Mouse (Mus musculus): ENCODE data around the gene Nudt16l1. TPM values are rescaled to one million over a fixed set of nuclear protein-coding genes. Genes with fewer than 3 reads are reported as not detected.
A peak's percentile ranks its signal among the peaks of the same experiment; 100 is the strongest.

The Nudt16l1 gene
- total RNA-seq (2014; fragmentation: Nextera tagmentation), result 21.7 and 23.1 TPM in 2 replicates
- total RNA-seq (2017), result 20.5 and 21.6 TPM in 2 replicates
- 37.8 and 42.9 TPM in 2 replicates for polyA plus RNA-seq (2012)

GRCm38 (mm10) chr16:4938461-4938860 is at the start of gene Nudt16l1:
Gene Nudt16l1, plus strand, starts transcription at chr16:4938761.
- no peaks in the 10 kb centered on the region for H3K27me3 ChIP-seq (ENCODE audit: insufficient read depth, low read length)
- peaks cover 90% of the 10 kb centered on the region for H3K36me3 ChIP-seq (replicated peaks)
- no peak for DNase-seq (ENCODE audit: low spot score)
- TF ChIP-seq TAL1 (conservative IDR thresholded peaks at IDR 0.05; ENCODE audit: low read depth, low read length), result no peak
- TF ChIP-seq GATA2 (IDR thresholded peaks at IDR 0.05; ENCODE audit: borderline replicate concordance, low read depth, low read length), result no peak
- no peak for TF ChIP-seq CTCF (IDR thresholded peaks at IDR 0.05; ENCODE audit: low read depth, low read length)
- TF ChIP-seq GATA1 (IDR thresholded peaks at IDR 0.05; ENCODE audit: borderline replicate concordance, low read length), result no peak
- TF ChIP-seq POLR2AphosphoS5 (IDR thresholded peaks at IDR 0.05; ENCODE audit: insufficient replicate concordance, low read depth, low read length), result no peak
- peaks cover 28% of the 10 kb centered on the region for H3K4me1 ChIP-seq (ENCODE audit: insufficient read depth, low read depth, low read length)
- ATAC-seq (ENCODE audit: extremely low read depth, insufficient number of reproducible peaks, low FRiP score, poor library complexity, severe bottlenecking), result no peak
- H3K4me3 ChIP-seq (ENCODE audit: low read depth, low read length), result peak within 1 kb of the TSS; percentile 96
- H3K9me3 ChIP-seq (replicated peaks), result peaks cover 4% of the 10 kb centered on the region; the same call in 1 of the 2 replicates

- Histone ChIP-seq H3K4me3 (ENCODE audit: low read depth, low read length) (no peak overlapping the region), H3K27me3 (ENCODE audit: insufficient read depth, low read length) (no peaks in the 10 kb centered on the region), H3K36me3 (replicated peaks) (peaks cover 42% of the 10 kb centered on the region), H3K4me1 (ENCODE audit: insufficient read depth, low read depth, low read length) (peaks cover 31% of the 10 kb centered on the region), H3K9me3 (replicated peaks) (no peaks in the 10 kb centered on the region)
- ATAC-seq (ENCODE audit: extremely low read depth, insufficient number of reproducible peaks, low FRiP score, poor library complexity, severe bottlenecking) (no peak), DNase-seq (ENCODE audit: low spot score) (no peak)
- no peak for TF ChIP-seq GATA2 (IDR thresholded peaks at IDR 0.05; ENCODE audit: borderline replicate concordance, low read depth, low read length)
- no peak for TF ChIP-seq POLR2AphosphoS5 (IDR thresholded peaks at IDR 0.05; ENCODE audit: insufficient replicate concordance, low read depth, low read length)
- TF ChIP-seq CTCF (IDR thresholded peaks at IDR 0.05; ENCODE audit: low read depth, low read length), result no peak
Measured at GRCm38 (mm10) chr16:4890201-4890709, 48.3 kb upstream of the Nudt16l1 start.

- DNase-seq (ENCODE audit: low spot score) (no peak), ATAC-seq (ENCODE audit: extremely low read depth, insufficient number of reproducible peaks, low FRiP score, poor library complexity, severe bottlenecking) (no peak)
- Histone ChIP-seq H3K4me1 (ENCODE audit: insufficient read depth, low read depth, low read length) (peaks cover 35% of the 10 kb centered on the region), H3K27me3 (ENCODE audit: insufficient read depth, low read length) (no peaks in the 10 kb centered on the region), H3K9me3 (replicated peaks) (no peaks in the 10 kb centered on the region), H3K4me3 (ENCODE audit: low read depth, low read length) (no peak overlapping the region), H3K36me3 (replicated peaks) (peaks cover 43% of the 10 kb centered on the region)
- TF ChIP-seq TAL1 (conservative IDR thresholded peaks at IDR 0.05; ENCODE audit: low read depth, low read length) (no peak), GATA1 (IDR thresholded peaks at IDR 0.05; ENCODE audit: borderline replicate concordance, low read length) (no peak), CTCF (IDR thresholded peaks at IDR 0.05; ENCODE audit: low read depth, low read length) (no peak), GATA2 (IDR thresholded peaks at IDR 0.05; ENCODE audit: borderline replicate concordance, low read depth, low read length) (no peak), POLR2AphosphoS5 (IDR thresholded peaks at IDR 0.05; ENCODE audit: insufficient replicate concordance, low read depth, low read length) (no peak)
Measured at GRCm38 (mm10) chr16:4892171-4892570, 46.4 kb upstream of the Nudt16l1 start.

- TF ChIP-seq GATA2 (IDR thresholded peaks at IDR 0.05; ENCODE audit: borderline replicate concordance, low read depth, low read length), result no peak
- no peak for TF ChIP-seq TAL1 (conservative IDR thresholded peaks at IDR 0.05; ENCODE audit: low read depth, low read length)
- no peak for TF ChIP-seq GATA1 (IDR thresholded peaks at IDR 0.05; ENCODE audit: borderline replicate concordance, low read length)
- no peak for TF ChIP-seq CTCF (IDR thresholded peaks at IDR 0.05; ENCODE audit: low read depth, low read length)
- TF ChIP-seq POLR2AphosphoS5 (IDR thresholded peaks at IDR 0.05; ENCODE audit: insufficient replicate concordance, low read depth, low read length), result no peak
- peaks cover 45% of the 10 kb centered on the region for H3K36me3 ChIP-seq (replicated peaks)
- DNase-seq (ENCODE audit: low spot score), result no peak
- peaks cover 34% of the 10 kb centered on the region for H3K4me1 ChIP-seq (ENCODE audit: insufficient read depth, low read depth, low read length)
- H3K4me3 ChIP-seq (ENCODE audit: low read depth, low read length), result no peak overlapping the region
- no peaks in the 10 kb centered on the region for H3K9me3 ChIP-seq (replicated peaks)
- ATAC-seq (ENCODE audit: extremely low read depth, insufficient number of reproducible peaks, low FRiP score, poor library complexity, severe bottlenecking), result no peak
- H3K27me3 ChIP-seq (ENCODE audit: insufficient read depth, low read length), result no peaks in the 10 kb centered on the region
Measured at GRCm38 (mm10) chr16:4894201-4894908, 44.2 kb upstream of the Nudt16l1 start.

GRCm38 (mm10) chr16:4896249-4897027 is 42.1 kb upstream of the Nudt16l1 start:
- peak; percentile 35 for DNase-seq (ENCODE audit: low spot score)
- Histone ChIP-seq H3K4me3 (ENCODE audit: low read depth, low read length) (no peak overlapping the region), H3K27me3 (ENCODE audit: insufficient read depth, low read length) (no peaks in the 10 kb centered on the region), H3K9me3 (replicated peaks) (no peaks in the 10 kb centered on the region), H3K36me3 (replicated peaks) (peaks cover 32% of the 10 kb centered on the region), H3K4me1 (ENCODE audit: insufficient read depth, low read depth, low read length) (peaks cover 34% of the 10 kb centered on the region)
- ATAC-seq (ENCODE audit: extremely low read depth, insufficient number of reproducible peaks, low FRiP score, poor library complexity, severe bottlenecking), result peak; percentile 75
- TF ChIP-seq TAL1 (conservative IDR thresholded peaks at IDR 0.05; ENCODE audit: low read depth, low read length) (peak; percentile 49), GATA1 (IDR thresholded peaks at IDR 0.05; ENCODE audit: borderline replicate concordance, low read length) (no peak), GATA2 (IDR thresholded peaks at IDR 0.05; ENCODE audit: borderline replicate concordance, low read depth, low read length) (no peak)

- H3K36me3 ChIP-seq (replicated peaks), result peaks cover 29% of the 10 kb centered on the region
- TF ChIP-seq CTCF (IDR thresholded peaks at IDR 0.05; ENCODE audit: low read depth, low read length) (no peak), TAL1 (conservative IDR thresholded peaks at IDR 0.05; ENCODE audit: low read depth, low read length) (no peak), GATA1 (IDR thresholded peaks at IDR 0.05; ENCODE audit: borderline replicate concordance, low read length) (no peak), POLR2AphosphoS5 (IDR thresholded peaks at IDR 0.05; ENCODE audit: insufficient replicate concordance, low read depth, low read length) (no peak), GATA2 (IDR thresholded peaks at IDR 0.05; ENCODE audit: borderline replicate concordance, low read depth, low read length) (no peak)
- DNase-seq (ENCODE audit: low spot score) (no peak), ATAC-seq (ENCODE audit: extremely low read depth, insufficient number of reproducible peaks, low FRiP score, poor library complexity, severe bottlenecking) (no peak)
- no peaks in the 10 kb centered on the region for H3K9me3 ChIP-seq (replicated peaks)
- no peak overlapping the region for H3K4me3 ChIP-seq (ENCODE audit: low read depth, low read length)
- no peaks in the 10 kb centered on the region for H3K27me3 ChIP-seq (ENCODE audit: insufficient read depth, low read length)
- peaks cover 34% of the 10 kb centered on the region for H3K4me1 ChIP-seq (ENCODE audit: insufficient read depth, low read depth, low read length)
Measured at GRCm38 (mm10) chr16:4897146-4897730, 41.3 kb upstream of the Nudt16l1 start.

Measured in G1E (cell line).